Mouse (Mus musculus) midbrain, postnatal 0 days (tissue): Measurements from ENCODE around the gene Stxbp2. TPM values are rescaled to one million over a fixed set of nuclear protein-coding genes. Genes with fewer than 3 reads are reported as not detected.

ENCODE experiments used
- ATAC-seq: fragments of 200-750 bp; cut with Nextera tagmentation; 2 replicates; pipeline ENCODE4 v1.8.0; 2017; ENCODE audit warnings: moderate number of reproducible peaks, mild to moderate bottlenecking, moderate TSS enrichment, moderate library complexity; ENCODE audit not compliant: low FRiP score
- DNase-seq: peaks from one replicate; pipeline ENCODE4 v3.0.0-alpha.2; 2015; ENCODE audit warnings: low spot score
- H3K27ac ChIP-seq: fragments of 300-500 bp; sonication (generic); 2 replicates; pipeline ENCODE4 v1.5.1; 2014; ENCODE audit warnings: low read depth, mild to moderate bottlenecking, low read length, mixed read lengths
- H3K27me3 ChIP-seq: fragments of 300-500 bp; sonication (generic); 2 replicates; pipeline ENCODE4 v1.6.1; 2014; ENCODE audit warnings: low read length, control low read depth, mixed read lengths; ENCODE audit not compliant: insufficient read depth
- H3K36me3 ChIP-seq: fragments of 300-500 bp; sonication (generic); 2 replicates; pipeline ENCODE4 v1.6.1; 2014; ENCODE audit warnings: low read length, control low read depth, mixed read lengths; ENCODE audit not compliant: insufficient read depth
- H3K4me1 ChIP-seq: fragments of 300-500 bp; sonication (generic); 2 replicates; pipeline ENCODE4 v1.6.1; 2014; ENCODE audit warnings: mild to moderate bottlenecking, control low read depth, antibody characterized with exemption, low read length, mixed read lengths; ENCODE audit not compliant: insufficient read depth
- H3K4me2 ChIP-seq: fragments of 300-500 bp; sonication (generic); 2 replicates; pipeline ENCODE4 v1.6.1; 2014; ENCODE audit warnings: low read depth, mild to moderate bottlenecking, low read length, mixed read lengths; ENCODE audit not compliant: poor library complexity, severe bottlenecking
- H3K4me3 ChIP-seq: fragments of 300-500 bp; sonication (generic); 2 replicates; pipeline ENCODE4 v1.5.1; 2014; ENCODE audit warnings: low read depth, mild to moderate bottlenecking, low read length, moderate library complexity
- H3K9ac ChIP-seq: fragments of 300-500 bp; sonication (generic); replicated peaks from 2 replicates; pipeline ENCODE4 v1.6.1; 2014; ENCODE audit warnings: mild to moderate bottlenecking, low read length, moderate library complexity, mixed read lengths; ENCODE audit not compliant: poor library complexity, severe bottlenecking
- H3K9me3 ChIP-seq: fragments of 300-500 bp; sonication (generic); 2 replicates; pipeline ENCODE4 v1.6.1; 2016; ENCODE audit warnings: low read length, control low read depth
- CTCF ChIP-seq: IDR thresholded peaks from 2 replicates; pipeline ENCODE4 v1.5.1; 2016; ENCODE audit warnings: antibody characterized with exemption, mild to moderate bottlenecking
- WGBS: fragments of 180-500 bp; shearing (Covaris S2); extraction: QIAGEN DNeasy Blood & Tissue Kit; methylation state at CpG from one replicate; pipeline ENCODE4 v1.1.7; 2014; 5-methylcytosine and 5-hydroxymethylcytosine counted together
- polyA plus RNA-seq: library from polyadenylated mRNA; unstranded; fragments of >200 nt; fragmentation: Nextera tagmentation; extraction: Ambion mirVana; gene quantifications from 2 replicates; pipeline ENCODE4 v1.2.1, GENCODE M21; 2015
- total RNA-seq: library from RNA; depleted of rRNA; stranded (reverse); fragments of >200 nt; gene quantifications from 2 replicates; pipeline ENCODE4 v1.2.3, GENCODE M21; 2014

Gene Stxbp2
- total and polyA plus RNA-seq, 2 experiments from 2014 or later = 23.1 to 44.2 TPM

- Histone ChIP-seq H3K27ac (no peak overlapping the region), H3K9me3 (no peaks in the 10 kb centered on the region), H3K9ac (no peak overlapping the region), H3K4me3 (no peak overlapping the region), H3K4me1 (0 out of 2 replicates have a peak, but pooled peaks cover 2% of the 10 kb centered on the region), H3K36me3 (peaks cover 25% of the 10 kb centered on the region), H3K27me3 (no peaks in the 10 kb centered on the region), H3K4me2 (no peak overlapping the region)
- TF ChIP-seq CTCF = no peak
- DNase-seq (no peak), ATAC-seq (no peak)
- 96% methylated on average over 23 of the region's 23 CpGs for WGBS
Observed at GRCm38 (mm10) chr8:3679236-3679635, 48.5 kb downstream of the Stxbp2 start.

- no peak overlapping the region for H3K4me3 ChIP-seq
- ATAC-seq = no peak
- 94% methylated on average over 5 of the region's 5 CpGs for WGBS
Observed at GRCm38 (mm10) chr8:3679656-3680055, 48.9 kb downstream of the Stxbp2 start.

GRCm38 (mm10) chr8:3682435-3682834 is 51.7 kb downstream of the Stxbp2 start:
- TF ChIP-seq CTCF = no peak
- Histone ChIP-seq H3K4me3 (no peak overlapping the region), H3K36me3 (peaks cover 25% of the 10 kb centered on the region), H3K4me1 (0 out of 2 replicates have a peak, but pooled peaks cover under 1% of the 10 kb centered on the region), H3K27ac (no peak overlapping the region), H3K9me3 (no peaks in the 10 kb centered on the region), H3K9ac (no peak overlapping the region), H3K27me3 (no peaks in the 10 kb centered on the region), H3K4me2 (no peak overlapping the region)
- DNase-seq = peak; percentile 54
- ATAC-seq = no peak
- WGBS = 94% methylated on average over 5 of the region's 5 CpGs

More at GRCm38 (mm10) chr8:3679656-3680055, 48.9 kb downstream of the Stxbp2 start:
- Histone ChIP-seq H3K9me3 (no peaks in the 10 kb centered on the region), H3K4me2 (no peak overlapping the region), H3K9ac (no peak overlapping the region), H3K36me3 (peaks cover 25% of the 10 kb centered on the region), H3K27me3 (no peaks in the 10 kb centered on the region), H3K27ac (no peak overlapping the region), H3K4me1 (0 out of 2 replicates have a peak, but pooled peaks cover 2% of the 10 kb centered on the region)
- no peak for TF ChIP-seq CTCF
- DNase-seq = no peak

GRCm38 (mm10) chr8:3683408-3684176 is 52.8 kb downstream of the Stxbp2 start:
- H3K36me3 ChIP-seq = peaks cover 25% of the 10 kb centered on the region
- ATAC-seq (no peak), DNase-seq (peak; percentile 57)
- TF ChIP-seq CTCF = no peak
- H3K4me2 ChIP-seq = no peak overlapping the region
- 80% methylated on average over 6 of the region's 6 CpGs for WGBS
- no peak overlapping the region for H3K9ac ChIP-seq
- no peaks in the 10 kb centered on the region for H3K4me1 ChIP-seq
- no peaks in the 10 kb centered on the region for H3K9me3 ChIP-seq
- H3K27me3 ChIP-seq = no peaks in the 10 kb centered on the region
- H3K27ac ChIP-seq = no peak overlapping the region
- H3K4me3 ChIP-seq = no peak overlapping the region

GRCm38 (mm10) chr8:3684530-3684929 is 53.8 kb downstream of the Stxbp2 start:
- H3K36me3 ChIP-seq = peaks cover 18% of the 10 kb centered on the region
- no peak overlapping the region for H3K9ac ChIP-seq
- peak; percentile 45; the same call in 1 of the 2 replicates for ATAC-seq
- no peak for DNase-seq
- no peaks in the 10 kb centered on the region for H3K9me3 ChIP-seq
- H3K27me3 ChIP-seq = no peaks in the 10 kb centered on the region
- no peak overlapping the region for H3K4me2 ChIP-seq
- no peak for TF ChIP-seq CTCF
- H3K4me1 ChIP-seq = no peaks in the 10 kb centered on the region
- no peak overlapping the region for H3K27ac ChIP-seq
- no peak overlapping the region for H3K4me3 ChIP-seq

- Histone ChIP-seq H3K9ac (no peak overlapping the region), H3K27ac (no peak overlapping the region), H3K4me2 (no peak overlapping the region), H3K36me3 (peaks cover 11% of the 10 kb centered on the region; the same call in 1 of the 2 replicates), H3K9me3 (no peaks in the 10 kb centered on the region), H3K4me1 (no peaks in the 10 kb centered on the region), H3K27me3 (no peaks in the 10 kb centered on the region), H3K4me3 (no peak overlapping the region)
- 69% methylated on average over 5 of the region's 5 CpGs for WGBS
- DNase-seq (no peak), ATAC-seq (no peak)
- no peak for TF ChIP-seq CTCF
Observed at GRCm38 (mm10) chr8:3685422-3685821, 54.7 kb downstream of the Stxbp2 start.
